Mouse (Mus musculus) left cerebral cortex, postnatal 14 days (tissue): ENCODE results near the gene Whrn. TPM values are rescaled to one million over a fixed set of nuclear protein-coding genes. Genes with fewer than 3 reads are reported as not detected.
A peak's percentile ranks its signal among the peaks of the same experiment; 100 is the strongest.

Experiments
- DNase-seq, 2 experiments: peaks; one replicate each; pipeline ENCODE4 v3.0.0; 2021 to 2022; ENCODE audit warnings: low spot score in 2 of 2, mixed read lengths in 1 of 2
- intact Hi-C: fragments of 180-260 bp; cut with DNase I; formaldehyde crosslinking; loops from one replicate; pipeline ENCODE4 v1.15.1; 2025
- long read RNA-seq, 2 experiments: library from polyadenylated mRNA; stranded (forward); transcript quantifications; one replicate each; pipeline ENCODE4 v2.0.0; 2021
- total RNA-seq, 2 experiments: library from RNA; stranded (reverse); gene quantifications; 2 replicates each; pipeline ENCODE4 v1.2.3; 2021

Whrn gene
- 10 to 100 TPM; 46.6 to 51.2 TPM for total RNA-seq
- long read RNA-seq, experiment 1, full-length matches to known transcripts = 16 of 33 reads
- long read RNA-seq, experiment 1, partial matches to known transcripts = 14 of 33 reads
- long read RNA-seq, experiment 1, other reads (novel, unspliced or antisense) = 3 of 33 reads
- long read RNA-seq, experiment 2, full-length matches to known transcripts = 10 of 36 reads
- long read RNA-seq, experiment 2, partial matches to known transcripts = 17 of 36 reads
- long read RNA-seq, experiment 2, other reads (novel, unspliced or antisense) = 9 of 36 reads

GRCm38 (mm10) chr4:63495915-63496278, at the start of gene Whrn:
Gene Whrn (minus strand): TSS chr4:63495991.
- peak; percentile 42 to 67 for DNase-seq
- intact Hi-C loops = loop anchor here (5.0 to 10.0 kb wide), 2 partner anchors 74 to 349 kb away; no protein-coding TSS in a partner anchor

DNA sequence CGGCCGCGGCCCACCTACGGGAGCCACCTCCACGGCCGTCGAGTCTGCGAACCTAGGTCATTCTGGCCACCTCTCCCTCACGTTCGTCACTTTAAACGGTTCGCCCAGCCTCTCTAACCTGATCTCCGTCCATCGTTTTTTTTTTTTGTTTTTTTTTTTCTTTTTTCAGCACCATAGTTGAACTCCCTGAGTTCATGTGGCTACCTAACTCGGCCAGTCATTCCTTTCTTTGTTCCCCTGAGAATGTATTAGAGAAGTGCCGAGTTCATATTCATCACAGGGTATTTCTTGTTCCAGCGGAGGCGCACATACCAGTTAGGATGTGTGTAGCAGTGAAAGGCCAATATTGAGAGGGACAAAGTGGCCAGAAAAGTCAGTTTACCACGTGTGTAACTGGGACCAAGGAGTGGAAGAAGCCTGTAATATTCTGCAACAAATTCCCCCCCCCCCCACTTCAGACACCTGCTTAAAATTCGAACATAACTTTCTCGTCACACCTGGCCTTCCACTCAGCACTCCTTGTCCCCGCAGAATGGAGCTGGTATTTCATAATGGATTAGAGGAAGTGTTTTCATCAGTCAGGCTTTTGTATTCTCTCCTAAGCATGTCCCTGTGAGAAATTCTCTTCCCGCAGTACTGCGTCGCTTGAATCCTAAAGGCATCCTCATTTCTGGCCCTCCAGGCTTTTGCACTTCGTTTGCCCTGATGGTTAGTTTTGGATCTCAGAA, 49.6 kb upstream of the Whrn start:
- intact Hi-C loops = no loop called here
- DNase-seq = no peak

GRCm38 (mm10) chr4:63544494-63545230, 48.9 kb upstream of the Whrn start, which contains the start of gene Atp6v1g1:
Gene Atp6v1g1 (plus strand): TSS chr4:63544772.
- intact Hi-C loops = no loop called here
- peak; percentile 95 to 96 for DNase-seq

DNA sequence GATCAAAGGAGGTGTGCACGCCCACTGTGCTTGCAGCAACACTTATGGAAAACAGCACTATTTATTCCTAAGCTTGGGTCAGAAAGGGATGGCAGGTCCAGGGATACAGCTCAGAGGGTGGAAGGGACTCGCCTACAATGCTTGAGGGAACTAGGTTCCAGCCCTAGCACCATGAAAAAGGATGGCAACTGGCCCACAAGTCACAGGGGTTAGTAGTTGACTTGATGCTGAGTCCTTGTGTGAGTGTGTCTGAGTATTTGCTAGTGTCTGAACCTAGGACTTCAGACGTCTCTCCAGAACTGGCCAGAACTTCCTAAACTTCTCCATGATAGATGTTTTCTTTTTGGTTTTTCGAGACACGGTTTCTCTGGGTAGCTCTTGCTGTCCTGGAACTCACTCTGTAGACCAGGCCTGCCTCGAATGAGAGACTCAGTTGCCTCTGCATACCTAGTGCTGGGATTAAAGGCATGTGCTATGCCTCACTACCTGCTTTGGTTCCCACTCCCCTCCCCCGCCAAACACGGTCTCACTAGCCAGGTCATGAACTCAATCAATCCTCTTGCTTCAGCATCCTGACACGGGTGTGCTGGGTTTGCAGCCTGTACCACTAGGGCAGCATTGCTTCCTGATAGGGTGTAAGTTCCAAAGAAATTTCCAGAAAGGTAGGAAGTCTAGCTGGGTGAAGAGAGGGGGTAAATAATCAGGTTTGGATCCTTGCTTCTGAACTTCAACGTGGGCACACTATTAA, 48.1 kb upstream of the Whrn start:
- DNase-seq = peak in 1 of 2 experiments; percentile 34
- intact Hi-C loops = no loop called here

DNA sequence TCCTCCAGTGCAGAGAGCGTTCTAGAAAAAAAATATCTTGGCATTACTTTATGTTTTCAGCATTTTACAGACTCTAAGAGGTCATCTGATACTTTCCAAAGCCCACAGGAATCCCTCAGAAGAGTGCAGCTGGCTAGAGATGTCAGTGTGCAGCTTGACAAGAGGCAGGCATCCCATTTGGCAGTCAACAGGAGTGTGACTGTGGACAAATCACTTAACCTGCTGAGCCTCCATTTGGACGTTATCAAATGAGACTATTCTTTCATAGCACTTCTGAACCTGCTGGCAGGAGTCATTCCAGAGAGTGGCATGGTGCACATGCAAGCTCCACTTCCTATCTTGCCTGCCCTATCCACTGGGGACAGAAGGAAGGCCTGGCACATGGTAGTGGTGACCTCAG, 46.4 kb upstream of the Whrn start:
- intact Hi-C loops = no loop called here
- no peak for DNase-seq

GRCm38 (mm10) chr4:63537602-63538001, 41.8 kb upstream of the Whrn start:
- intact Hi-C loops = no loop called here
- DNase-seq = no peak

GRCm38 (mm10) chr4:63530409-63530808, 34.6 kb upstream of the Whrn start:
- DNase-seq = no peak

DNA sequence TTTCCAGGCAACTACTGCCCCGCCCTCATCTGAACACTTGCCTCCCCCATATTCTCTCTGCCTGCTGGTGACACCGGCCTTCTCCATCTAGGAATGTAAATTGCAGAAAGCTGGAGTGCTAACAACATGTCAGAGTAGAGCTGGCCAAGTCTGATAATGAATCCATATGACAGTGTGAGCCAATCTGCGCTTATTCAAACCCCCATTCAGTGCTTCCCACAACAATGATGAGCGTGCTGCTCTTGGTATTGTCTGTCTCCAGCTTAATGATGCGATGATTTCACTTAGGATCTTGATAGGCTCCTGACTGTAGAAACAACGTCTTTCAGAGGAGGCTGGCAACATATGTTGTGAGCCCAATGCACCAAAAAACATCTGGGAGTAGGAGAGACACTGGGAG, 33.2 kb upstream of the Whrn start:
- DNase-seq = peak; percentile 32 to 84
- intact Hi-C loops = no loop called here

More at GRCm38 (mm10) chr4:63530409-63530808, 34.6 kb upstream of the Whrn start:
- intact Hi-C loops = no loop called here

DNA sequence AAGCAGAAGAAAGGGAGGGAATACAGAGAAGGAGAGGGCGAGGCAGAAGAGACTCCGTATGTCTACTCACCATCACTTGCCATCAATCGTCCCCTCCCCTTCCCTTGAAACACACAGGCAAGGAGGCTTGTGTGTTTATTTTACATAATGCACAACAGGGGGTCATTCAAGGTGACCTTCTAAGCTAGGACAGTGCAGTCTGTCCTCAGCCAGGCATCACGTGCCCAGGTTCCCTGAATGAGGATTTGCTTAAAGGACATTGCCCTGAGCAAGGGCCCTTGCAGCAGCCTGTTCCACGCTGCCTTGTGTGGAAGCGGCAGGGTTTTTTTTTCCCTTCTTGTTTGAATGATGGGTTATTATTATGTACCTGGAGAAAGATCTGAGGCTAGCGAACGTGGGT, 29.7 kb upstream of the Whrn start:
- DNase-seq = no peak
- intact Hi-C loops = no loop called here

GRCm38 (mm10) chr4:63521813-63522419, 26.1 kb upstream of the Whrn start:
- DNase-seq = no peak
- intact Hi-C loops = no loop called here

- intact Hi-C loops = no loop called here
- DNase-seq = no peak
Observed at GRCm38 (mm10) chr4:63515021-63515420, 19.2 kb upstream of the Whrn start.

GRCm38 (mm10) chr4:63514454-63514984, 18.7 kb upstream of the Whrn start:
- intact Hi-C loops = no loop called here

DNA sequence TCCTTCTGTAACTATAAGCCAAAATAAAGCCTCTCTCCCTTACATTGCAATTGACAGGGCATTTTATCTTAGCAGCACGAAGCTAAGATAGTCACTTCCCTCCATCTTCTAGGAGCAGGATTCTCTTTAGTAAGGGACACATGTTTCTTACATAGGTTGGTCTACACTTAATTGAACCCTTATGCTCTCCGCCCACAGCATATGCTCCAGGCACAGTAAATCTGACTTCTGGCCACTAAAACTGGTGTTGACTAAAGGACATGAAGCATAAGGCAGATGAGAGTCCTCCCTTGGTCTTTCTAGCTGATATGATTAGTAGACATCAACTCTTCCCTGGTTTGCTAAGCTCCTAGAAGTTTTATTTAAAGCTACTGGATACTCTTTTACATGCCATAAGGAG, 17.1 kb upstream of the Whrn start:
- intact Hi-C loops = no loop called here
- no peak for DNase-seq

More at GRCm38 (mm10) chr4:63514454-63514984, 18.7 kb upstream of the Whrn start:
- no peak for DNase-seq

DNA sequence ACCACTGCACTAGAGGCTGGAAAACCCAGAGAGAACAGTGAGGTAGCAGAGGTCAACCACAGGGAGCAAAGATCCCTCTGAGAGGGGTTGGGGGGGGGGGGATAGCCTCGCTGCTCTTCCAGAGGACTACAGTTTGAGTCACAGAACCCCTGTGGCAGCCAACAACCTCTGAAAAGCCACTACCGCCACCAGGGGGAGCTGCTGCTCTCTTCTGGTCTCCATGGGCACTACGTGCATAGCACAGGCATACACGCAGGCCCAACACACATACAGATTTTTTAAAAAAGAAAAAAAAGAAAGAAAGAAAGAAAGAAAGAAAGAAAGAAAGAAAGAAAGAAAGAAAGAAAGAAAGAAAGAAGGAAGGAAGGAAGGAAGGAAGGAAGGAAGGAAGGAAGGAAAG, 12.4 kb upstream of the Whrn start:
- DNase-seq = peak; percentile 67 to 73
- intact Hi-C loops = no loop called here

DNA sequence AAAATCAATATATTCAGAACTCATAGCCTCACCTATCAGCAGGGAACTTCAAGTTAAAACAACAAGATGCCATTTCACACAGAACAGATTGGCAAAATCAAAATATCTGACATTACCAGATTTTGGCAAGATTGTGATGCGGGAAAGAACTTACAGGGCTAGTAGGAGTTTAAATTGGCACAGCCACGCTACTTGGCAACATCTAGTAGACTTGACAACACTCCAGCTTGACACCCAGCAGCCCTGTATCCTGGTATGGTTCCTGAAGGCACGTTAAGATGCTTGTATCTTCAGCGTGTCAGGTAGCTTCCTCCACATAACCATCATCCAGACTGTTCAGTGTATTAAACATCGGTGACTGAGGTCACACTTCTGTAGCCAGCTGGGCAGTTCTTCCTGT, 11.7 kb upstream of the Whrn start:
- DNase-seq = peak in 1 of 2 experiments; percentile 40
- intact Hi-C loops = no loop called here

- no peak for DNase-seq
- intact Hi-C loops = no loop called here
Observed at GRCm38 (mm10) chr4:63503949-63504348, 8.2 kb upstream of the Whrn start.

GRCm38 (mm10) chr4:63501050-63501449, 5.3 kb upstream of the Whrn start:
- no peak for DNase-seq
- intact Hi-C loops = no loop called here

DNA sequence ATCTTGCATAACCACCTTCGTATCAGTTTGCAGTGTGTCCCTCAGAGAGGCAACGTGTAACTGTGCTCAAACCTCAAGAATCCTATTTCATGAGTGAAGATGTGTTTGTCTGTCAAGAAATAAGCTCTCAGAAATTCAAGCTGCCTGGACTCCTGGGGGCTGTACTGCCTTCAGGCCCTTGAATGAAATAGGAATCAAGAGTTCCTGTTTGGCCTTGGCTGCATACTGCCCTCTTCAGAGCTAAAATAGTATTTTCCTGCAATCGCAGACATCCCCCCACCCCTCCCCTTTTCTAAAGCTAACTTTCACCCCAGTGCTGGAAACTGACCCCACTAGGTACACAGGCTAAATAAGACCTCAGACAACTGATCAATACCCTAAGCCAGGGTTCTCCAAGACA, 2.6 kb upstream of the Whrn start:
- no peak for DNase-seq
- intact Hi-C loops = loop anchor here (5.0 to 10.0 kb wide), 2 partner anchors 76 to 346 kb away; no protein-coding TSS in a partner anchor

DNA sequence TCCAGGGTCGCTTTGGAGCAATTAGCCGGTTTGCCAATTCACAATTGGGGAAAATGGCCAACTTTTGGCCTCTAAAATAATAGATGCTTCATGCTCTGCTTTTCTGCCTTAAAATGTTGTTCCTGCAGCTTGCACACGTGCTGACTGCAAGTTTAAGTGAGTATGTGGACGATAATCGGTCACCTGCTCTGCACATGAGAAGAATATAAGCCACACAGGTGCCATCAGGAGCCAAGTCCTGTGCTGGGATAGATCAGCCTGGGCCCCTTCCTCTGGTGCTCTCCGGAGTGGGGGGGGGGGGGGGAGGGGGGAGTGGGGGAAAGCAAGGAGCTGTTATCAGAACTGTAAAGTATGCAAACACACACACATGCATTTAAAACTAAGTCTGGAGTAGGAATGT, 521 bp upstream of the Whrn start:
- no peak for DNase-seq
- intact Hi-C loops = loop anchor here (5.0 to 10.0 kb wide), 2 partner anchors 74 to 348 kb away; no protein-coding TSS in a partner anchor
